Mouse (Mus musculus) c-Kit-positive CD71-negative TER-119-negative erythroid progenitor cells, embryonic 14.5 days (primary cell): ENCODE measurements around the gene Slc38a3.

Source experiments
- DNase-seq: peaks from one replicate; pipeline ENCODE4 v3.0.0-alpha.2; 2013; ENCODE audit warnings: low read depth

Slc38a3 gene

DNA sequence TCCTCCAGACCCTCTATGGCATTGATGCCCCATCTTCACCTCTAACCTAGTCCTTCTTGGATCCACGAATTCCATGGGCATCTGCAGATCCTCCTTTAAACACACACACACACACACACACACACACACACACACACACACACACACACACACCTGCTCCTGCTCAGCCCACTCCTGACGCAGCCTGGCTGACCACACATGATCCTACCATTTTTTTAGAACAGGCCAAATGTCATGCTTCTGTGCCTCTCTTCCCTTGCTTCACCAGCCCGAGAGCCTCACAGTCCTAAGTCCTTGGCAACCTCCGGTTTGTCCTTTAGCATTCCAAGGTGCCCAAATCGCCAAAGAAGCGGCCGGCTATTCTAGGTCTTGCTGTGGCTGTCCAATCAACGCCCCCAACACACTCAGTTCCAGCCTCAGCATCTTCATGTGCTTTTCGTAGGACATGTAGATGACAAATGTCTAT, at the start of gene Slc38a3:
Gene Slc38a3 (minus strand): TSS at position 51 of the 466 bp plus-strand sequence.
- no peak for DNase-seq

DNA sequence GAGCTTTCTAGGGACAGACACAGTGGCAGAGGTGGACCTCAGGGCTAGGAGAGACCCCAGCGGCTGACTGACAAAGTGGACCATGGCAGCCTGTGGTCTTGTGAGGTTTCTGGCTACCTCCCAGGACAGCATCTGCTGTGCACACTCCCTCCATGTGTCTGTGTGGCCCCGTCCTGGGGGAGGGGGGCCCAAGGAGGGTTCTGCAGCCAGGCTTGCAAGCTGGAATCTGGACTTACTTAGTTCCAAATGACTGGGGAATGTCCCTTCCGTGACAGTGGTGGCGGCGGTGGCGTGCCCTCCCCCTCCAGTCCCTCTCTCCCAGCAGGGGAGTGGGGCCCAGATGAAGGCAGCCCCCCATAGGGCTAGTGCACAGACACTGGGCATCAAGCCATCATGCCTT, 47.6 kb upstream of the Slc38a3 start:
- DNase-seq = no peak

DNA sequence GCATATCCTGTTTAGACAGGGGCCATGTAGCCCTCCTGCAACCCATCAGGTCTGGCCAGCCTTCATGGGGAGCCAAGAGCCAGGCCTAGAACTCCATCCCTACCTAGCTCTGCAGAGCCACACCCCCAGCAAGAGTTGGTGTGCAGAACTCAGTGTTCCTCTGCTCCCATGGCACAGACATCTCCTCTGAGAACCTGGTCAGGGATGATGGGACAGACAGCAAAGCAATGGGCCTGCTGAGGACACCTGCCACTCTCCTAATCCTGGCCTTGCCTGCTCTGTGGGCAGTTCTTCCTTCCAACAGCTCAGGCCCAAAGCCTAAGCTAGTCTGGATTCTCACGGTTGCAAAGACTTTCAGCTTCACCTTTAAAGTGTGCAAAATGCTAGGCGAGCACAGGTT, 46.3 kb upstream of the Slc38a3 start:
- DNase-seq = no peak

DNA sequence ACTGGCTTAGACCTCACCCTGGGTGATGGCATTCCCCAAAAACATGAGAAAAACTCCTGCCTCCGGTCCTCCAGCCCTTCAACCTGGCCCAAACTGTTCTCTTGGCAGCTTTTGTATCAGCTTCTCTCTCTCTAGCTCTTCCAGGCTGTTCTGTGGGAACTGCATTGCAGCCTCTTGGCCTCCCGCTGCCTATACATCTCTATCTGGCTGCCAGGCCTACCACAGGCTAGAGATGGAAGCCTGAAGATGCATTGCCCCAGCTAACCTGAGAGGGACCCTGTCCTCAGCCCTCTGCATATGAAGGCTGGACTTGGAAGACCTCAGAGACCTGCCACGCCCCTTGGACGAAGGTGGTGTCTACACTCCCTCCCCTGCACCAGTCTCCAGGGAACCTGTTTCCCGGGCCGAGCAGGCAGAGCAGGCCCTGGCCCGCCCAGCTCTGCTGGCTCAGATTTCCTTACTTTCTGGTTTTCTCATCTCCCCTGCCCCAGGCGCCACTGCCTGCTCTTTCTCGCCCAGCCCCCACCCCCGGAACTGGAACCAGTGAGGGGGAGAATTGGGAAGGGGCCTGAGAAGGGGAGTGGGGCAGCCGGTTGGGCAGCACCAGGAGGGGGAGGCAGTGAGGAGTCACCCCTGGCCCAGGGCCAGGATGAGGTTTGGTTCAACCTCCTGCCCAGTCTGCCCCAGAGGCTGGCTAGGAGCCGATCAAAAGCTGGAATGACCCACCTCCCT, 45.1 kb upstream of the Slc38a3 start:
- DNase-seq = no peak

DNA sequence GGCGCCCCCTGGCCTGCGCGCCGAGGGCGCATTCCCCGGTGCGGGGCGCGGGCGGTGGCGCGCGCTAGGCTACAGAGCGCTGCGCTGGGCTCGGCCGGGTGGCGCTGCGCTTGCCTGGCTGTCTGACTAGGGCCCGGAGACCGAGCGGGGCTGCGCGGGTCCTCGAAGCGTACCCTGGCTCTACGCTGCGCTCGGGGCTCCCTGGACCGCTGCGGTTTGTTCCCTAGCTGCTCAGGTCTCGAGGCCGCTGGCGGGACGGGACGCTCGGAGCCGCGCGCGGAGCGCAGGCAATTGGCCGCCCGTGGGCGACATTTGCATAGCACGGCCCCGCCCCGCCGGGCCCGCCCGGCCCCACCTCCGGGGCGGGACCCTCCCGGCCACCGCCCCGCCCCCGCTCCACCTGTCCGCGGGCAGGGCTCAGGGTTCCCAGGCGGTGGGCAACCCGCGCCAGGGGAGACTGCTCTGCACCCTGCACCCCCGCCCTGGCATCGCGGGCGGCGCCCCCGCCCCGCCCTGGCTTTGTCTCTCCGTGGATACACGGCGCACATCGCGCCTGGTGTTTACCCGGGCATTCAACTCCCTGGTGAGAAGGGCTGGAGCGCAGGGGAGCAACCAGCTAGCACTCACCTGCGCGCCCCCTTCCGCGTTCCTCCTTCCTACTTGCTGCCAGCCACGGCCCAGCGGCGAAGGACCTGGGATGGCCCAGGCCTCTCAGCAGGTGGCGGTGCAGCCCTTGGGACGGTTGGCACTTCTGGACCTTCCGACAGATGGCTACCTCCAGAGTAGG, 40.6 kb upstream of the Slc38a3 start, which contains the start of gene Sema3f:
Gene Sema3f (minus strand): TSS at position 779 of the 787 bp plus-strand sequence.
- peak; percentile 56 for DNase-seq

DNA sequence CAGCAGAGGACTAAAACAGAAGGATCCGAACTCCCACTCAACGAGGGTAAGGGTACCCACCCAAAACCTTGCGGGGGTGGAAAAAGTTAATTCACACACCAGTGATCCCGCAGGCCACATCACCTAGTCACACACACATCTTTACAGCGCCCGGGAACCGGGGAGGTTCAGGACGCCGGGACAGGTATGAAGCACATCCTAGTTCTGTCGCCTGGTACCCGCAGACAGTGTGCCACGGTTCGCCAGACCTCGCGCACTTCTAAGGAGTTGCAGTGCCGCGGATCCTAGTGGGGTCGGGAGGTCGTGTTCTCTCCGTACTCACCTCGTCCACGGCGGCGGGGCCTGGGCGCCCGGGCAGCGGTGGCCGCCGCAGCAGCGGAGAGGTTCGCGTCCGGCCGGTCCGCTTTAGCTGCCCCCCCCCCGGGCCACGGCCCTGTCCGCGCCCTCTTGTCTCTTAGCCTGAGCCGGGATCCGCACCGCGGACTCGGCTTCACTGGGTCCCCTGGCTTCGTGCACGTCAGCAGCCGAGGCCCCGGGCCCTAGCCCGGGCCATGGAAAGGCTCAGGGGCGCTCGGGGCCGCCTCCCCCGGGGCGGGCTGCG, 39.9 kb upstream of the Slc38a3 start:
- no peak for DNase-seq

DNA sequence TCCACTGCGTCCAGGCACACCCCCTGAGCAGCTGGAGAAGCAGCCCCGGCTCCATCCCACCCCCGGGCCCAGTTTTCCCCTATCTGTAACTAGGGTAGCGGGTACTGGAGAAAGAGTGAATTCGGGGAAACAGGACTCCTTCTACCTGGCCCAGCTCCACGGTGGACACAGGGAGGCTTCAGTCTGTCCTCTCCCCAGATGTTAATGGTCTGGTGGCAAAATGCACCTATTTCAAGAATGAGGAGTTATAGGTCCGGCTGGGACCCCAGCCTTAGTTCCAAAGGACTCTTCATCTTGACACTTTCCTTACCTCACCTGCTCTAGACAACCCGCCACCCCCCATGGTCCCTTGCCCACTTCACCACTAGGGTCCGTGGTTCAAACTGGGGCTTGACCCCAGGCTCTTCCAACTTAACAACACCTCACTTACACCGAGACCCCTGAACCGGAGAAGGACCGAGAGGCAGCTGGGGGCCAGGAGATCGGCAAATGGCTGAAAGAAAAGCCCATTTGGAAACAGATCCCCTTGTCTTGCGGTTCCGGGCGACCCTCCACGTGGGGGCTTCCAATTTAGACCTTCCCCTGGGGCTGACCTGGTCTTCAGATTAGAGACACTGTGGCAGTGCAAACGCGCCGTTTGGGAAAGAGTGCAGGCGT, 39.2 kb upstream of the Slc38a3 start:
- no peak for DNase-seq

DNA sequence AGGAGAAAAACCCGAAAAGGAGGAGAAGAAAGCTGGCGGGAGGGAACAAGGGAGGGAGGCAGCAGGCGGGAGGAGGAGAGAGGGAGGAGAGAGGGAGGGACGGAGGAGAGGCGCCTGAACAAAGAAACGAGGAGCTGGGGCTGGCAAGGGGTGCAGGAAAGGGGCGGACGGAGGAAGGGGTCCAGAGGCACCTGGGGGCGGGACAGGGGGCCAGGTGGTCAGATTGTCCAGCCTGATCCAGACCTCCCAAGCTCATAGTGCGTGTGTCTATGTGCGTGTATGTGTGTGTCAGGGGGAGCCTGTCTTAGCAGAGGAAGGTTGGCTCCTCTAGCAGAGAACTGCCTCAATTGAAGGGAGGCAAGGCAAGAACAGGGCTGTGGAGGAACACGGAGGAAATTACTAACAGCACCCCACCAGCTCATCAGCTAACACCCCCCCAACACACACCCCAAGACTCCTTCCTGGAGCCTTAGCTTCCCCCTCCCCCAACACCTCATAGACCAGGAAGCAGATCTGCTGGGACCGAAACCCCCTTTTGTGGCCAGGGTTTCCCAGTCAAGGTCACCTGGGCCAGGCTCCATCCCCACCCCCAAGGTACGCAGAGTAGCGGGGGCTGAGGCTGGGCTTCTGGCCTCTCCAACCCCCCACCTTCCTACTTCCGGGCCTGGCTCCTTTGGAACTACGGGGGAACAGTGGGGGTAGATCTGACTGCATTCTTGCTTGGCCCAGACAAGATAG, 38.5 kb upstream of the Slc38a3 start:
- DNase-seq = no peak

DNA sequence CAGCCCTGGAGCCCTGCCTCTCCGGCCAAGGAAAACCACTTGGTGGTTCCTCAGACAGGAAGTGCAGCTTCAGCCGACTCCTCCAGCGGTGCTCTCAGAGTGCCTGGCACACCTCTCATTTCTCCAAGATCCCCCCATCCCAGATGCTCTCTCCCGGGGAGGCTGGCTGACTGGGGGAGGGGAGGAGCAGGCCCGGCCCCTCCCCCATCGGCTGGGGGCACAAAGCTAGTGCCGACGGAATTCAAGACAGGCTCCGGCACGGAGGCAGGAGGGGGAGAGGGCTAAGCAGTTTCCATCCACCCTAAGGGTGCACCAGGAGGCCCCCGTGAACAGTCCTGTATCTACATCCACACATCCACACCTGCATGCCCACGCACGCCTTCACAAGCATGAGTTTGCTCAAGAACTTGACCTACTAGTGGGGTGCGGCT, 37.5 kb upstream of the Slc38a3 start:
- DNase-seq = no peak

DNA sequence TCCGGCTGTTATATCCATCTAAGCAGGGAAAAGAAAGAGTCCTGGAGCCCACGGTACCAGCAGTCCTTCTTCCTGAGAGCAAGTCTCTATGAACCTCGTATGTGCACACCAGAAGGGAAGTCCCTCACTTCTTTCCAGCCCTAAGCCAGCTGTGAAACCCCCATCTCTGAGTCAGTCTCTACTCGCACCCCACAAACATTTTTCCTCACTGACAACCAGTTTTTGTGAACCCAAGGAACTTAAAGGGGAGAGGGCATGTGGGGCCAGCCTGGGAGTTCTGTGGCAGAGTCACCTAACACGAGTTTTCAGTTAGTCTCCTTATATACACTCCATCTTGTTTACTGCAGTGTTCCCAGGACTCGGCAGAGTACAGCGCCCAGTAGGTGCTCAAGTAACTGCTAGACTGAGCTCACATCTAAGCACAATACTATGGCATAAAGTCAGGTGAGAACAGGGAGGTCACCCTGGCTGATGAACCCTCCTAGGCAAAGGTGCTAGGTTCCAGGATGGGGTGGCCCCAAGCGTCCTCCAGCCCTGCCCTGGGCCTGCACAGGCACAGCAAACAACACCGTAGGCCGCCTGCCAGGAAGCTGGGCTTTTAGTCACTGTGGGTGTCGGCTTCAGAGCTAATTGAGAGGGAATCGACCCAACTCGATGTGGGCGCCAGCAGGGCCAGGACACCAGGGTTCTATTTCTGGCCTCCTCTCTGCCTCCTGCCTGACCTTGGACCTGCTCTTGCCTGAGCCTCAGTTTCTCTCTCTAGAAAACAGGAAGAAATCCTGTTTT, 34.2 kb upstream of the Slc38a3 start:
- no peak for DNase-seq

DNA sequence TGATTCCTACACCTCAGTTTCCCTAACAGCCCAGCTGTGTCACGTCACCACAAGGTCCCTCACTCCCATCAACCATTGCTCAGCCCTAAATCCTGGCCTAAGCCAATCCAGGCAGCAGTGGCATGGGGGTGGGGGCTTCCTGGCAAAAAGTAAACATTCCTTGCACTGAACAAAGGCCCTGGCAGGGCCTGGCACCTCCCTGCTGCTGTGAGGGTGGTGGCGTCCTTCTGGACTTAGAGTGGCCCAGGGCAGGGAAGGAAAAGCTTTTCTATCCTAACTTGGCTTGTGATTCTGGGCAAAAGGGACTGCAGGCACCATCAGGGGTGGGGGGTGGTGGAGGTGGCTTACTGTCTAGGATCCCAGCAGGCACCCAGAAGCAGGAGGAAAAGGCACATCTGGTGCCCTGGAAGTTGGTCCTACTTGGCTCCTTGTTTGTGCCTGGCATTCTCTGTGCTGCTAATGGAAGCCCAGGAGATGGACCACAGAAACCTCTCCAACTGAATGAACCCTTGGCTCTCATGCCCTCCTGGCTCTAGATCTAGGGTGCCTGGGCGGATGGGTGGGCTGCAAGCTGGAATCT, 33.4 kb upstream of the Slc38a3 start:
- no peak for DNase-seq

DNA sequence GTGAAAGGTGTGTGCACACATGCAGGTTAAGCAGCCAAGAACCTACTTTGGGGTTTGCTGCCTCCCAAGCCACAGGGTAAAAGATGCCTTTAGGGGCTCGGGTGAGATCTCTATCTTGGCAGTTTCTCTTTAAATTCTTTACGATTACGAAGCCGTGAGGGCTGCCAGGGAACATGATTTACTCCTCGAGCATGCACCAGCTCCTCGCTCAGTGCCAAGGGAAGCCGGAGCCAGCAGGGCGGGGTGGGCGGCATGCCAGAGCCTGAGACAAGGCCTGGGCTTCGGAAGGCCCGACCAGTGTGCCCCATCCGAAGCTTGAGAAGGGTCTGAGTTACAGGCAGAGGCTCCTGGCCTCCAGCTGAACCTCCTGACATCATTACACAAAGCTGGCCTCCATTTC, 32.3 kb upstream of the Slc38a3 start:
- no peak for DNase-seq

DNA sequence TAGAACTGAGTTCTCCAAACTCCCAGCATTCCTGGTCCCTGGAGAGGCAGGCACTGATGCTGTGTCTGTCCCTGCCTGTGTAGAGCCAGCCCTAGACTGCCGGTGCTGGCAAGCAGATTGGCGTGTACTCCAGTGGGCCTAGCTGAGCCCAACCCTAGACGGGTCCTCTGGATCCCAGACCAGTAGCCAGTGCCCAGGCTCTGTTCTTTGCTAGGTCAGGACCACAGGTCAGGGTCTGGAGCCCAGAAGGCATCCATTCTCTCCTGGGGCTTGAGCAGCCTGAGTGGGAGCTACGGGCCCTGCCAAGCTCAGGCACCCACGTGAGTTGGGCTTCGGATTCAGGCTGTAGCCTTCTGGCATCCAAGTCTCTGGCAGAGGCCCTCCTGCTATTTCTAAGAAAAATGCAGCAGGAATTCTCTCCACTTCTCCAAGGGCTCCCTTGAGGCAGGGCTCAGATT, 30.8 kb upstream of the Slc38a3 start:
- no peak for DNase-seq

DNA sequence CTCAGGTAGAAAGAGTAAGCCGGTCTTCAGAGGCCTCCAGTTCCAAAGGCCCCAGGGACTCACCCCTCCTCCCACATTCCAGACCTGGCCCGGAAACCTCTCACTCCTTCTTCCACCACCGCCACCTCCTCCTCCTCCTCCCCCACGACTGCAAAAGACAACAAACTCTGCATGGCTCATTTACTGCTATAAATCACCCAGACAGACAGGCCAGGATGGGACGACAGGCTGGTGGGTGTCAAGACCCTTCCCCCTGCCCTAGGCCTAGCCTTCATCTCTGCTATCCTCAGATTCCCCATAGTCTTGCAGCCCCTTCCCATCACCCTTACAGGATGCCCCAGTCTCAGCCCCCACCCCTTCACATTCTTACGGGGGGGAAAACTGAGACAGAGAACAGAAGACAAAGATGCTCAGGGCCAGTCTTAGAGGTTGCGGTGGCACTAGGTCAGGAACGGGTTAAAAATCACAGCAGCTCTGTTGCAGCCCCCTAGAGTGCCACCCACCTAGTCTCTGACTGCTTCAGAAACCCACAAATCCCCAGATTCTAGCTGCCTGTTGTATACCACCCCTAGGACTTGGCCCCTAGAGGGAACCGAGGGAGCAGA, 30.1 kb upstream of the Slc38a3 start:
- no peak for DNase-seq

DNA sequence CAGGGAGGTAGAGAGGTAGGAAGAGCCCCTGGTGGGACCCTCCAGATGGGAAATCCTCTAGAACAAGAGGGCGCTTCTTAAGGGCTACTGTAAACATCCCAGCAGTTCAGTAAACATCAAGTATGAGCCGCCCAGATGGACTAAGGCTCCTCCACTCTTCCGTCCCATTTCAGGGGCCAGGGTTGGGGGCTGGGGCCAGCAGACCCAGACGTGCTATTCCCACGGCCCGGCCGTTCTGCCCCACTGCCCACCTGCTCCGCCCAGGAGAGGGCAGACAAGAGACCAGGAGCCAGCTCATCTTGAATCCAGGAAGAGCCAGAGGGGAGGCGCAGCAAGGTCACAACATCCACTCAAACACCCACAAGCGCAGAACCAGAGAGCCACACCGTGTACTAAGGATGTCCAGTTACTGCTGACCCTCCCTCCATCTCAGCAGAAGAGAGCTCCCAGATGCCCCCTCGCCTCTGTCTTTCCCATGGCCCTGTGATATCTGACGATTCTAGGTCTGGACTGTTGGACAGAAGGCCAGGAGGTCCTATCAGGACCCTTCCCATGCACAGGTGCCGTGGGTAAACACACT, 29.4 kb upstream of the Slc38a3 start:
- no peak for DNase-seq

DNA sequence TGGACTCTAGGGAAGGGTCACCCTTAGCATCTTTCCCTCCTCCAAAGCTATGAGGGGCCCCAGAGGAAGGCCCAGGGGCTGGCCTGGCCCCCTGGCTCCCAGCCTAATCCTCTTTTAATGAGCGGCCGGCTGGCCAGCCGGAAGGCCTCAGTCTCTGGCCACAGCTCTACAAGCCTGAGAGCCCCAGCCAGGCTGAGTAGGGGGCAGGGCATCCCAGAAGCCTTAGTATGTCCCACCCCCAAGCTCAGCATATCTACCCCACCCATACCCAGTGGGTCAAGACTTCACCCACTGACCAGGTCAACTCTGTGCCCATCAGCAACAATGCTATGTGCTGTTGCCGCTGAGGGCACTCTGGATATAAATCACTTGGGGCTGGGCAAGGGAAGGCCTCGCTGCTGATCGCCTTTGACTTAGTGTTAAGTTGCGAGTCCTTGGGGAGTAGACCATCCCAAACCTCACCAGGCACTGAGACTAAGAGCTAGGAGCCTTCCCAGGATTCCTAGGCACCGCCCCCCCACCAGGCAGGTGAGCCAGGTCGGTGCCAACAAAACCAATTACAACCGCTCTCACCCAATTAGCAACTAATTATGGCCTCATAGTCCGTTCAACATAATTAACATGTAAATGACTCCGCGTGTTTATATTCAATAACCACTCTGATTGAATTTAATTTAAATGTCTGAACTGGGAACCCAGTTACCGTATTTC, 28.6 kb upstream of the Slc38a3 start:
- DNase-seq = no peak

DNA sequence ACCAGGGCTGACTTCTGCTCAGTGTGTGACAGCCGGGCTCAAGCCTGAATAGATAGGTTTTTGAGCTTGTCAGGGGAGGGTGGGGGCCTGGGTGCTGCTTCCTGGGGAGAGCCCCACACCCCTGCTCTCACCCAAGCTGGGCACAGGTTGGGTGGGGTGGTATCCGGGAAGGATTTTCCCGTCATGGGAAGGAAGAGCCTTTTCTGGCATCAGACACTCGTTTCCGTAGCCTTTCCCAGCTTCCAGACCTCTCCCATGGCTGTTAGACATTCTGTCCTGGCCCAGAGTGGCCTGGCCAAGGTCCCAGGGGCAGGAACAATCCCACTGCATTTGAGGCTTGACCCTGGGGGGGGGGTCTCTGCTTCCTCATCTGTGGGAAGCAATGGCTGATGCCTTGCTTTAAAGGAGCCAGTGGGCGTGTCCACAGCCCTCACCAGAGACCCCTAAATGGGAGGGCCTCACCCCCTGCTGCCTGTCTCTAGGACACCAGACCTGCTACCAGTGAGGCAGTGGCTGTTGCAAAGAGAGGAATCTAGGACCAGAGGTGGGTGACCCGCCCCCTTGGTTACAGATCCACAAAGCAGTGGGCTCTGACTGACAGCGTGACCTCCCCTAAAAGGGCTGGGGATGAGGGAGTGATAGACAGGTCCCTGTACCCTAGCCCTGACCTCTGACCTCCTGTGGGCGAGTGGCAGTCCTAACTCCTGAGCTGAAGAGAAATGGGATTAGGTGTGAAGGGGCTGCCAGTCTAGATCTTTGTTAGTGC, 27.7 kb upstream of the Slc38a3 start:
- DNase-seq = no peak

DNA sequence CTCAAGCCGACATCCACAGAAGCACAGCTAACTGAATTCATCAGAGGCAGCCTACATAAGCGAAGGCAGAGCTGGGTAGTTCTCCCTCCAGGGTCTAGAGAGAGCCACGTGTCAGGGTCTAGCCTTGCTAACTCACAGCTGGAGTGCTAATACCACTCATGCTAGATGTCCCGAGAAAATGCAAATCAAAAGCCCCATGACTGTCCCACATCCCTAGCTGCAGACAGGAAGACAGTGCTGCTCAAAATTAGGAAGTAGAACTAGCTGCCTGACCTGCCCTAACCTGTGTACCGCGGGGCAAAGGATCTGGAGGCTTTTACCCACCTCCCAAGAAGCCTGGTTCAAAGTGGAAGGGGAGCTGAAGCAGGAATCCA, 26.8 kb upstream of the Slc38a3 start:
- no peak for DNase-seq
